Mouse (Mus musculus): ENCODE measurements around the gene Prdm5.

Prdm5 gene

GRCm38 (mm10) chr6:65778861-65779688 is at the start of gene Prdm5:
Gene Prdm5, plus strand, starts transcription at chr6:65778988.
- in situ Hi-C loops (cut with MboI; ENCODE audit: low pct_unique_long_range_greater_than_20kb in 1 of 2, low sequenced_read_pairs in 2 of 2, unreplicated experiment in 1 of 2) = no loop called here

GRCm38 (mm10) chr6:65739442-65739841 is 39.3 kb upstream of the Prdm5 start:
- in situ Hi-C loops (cut with MboI; ENCODE audit: low pct_unique_long_range_greater_than_20kb in 1 of 2, low sequenced_read_pairs in 2 of 2, unreplicated experiment in 1 of 2) = no loop called here

GRCm38 (mm10) chr6:65743144-65743870 is 35.5 kb upstream of the Prdm5 start:
- in situ Hi-C loops (cut with MboI; ENCODE audit: low pct_unique_long_range_greater_than_20kb in 1 of 2, low sequenced_read_pairs in 2 of 2, unreplicated experiment in 1 of 2) = no loop called here

- in situ Hi-C loops (cut with MboI; ENCODE audit: low pct_unique_long_range_greater_than_20kb in 1 of 2, low sequenced_read_pairs in 2 of 2, unreplicated experiment in 1 of 2) = no loop called here
Measured at GRCm38 (mm10) chr6:65743871-65744202, 35.0 kb upstream of the Prdm5 start.

GRCm38 (mm10) chr6:65758214-65758613 is 20.6 kb upstream of the Prdm5 start:
- in situ Hi-C loops (cut with MboI; ENCODE audit: low pct_unique_long_range_greater_than_20kb in 1 of 2, low sequenced_read_pairs in 2 of 2, unreplicated experiment in 1 of 2) = no loop called here

- in situ Hi-C loops (cut with MboI; ENCODE audit: low pct_unique_long_range_greater_than_20kb in 1 of 2, low sequenced_read_pairs in 2 of 2, unreplicated experiment in 1 of 2) = no loop called here
Measured at GRCm38 (mm10) chr6:65759174-65759573, 19.6 kb upstream of the Prdm5 start.

GRCm38 (mm10) chr6:65760073-65760472 is 18.7 kb upstream of the Prdm5 start:
- in situ Hi-C loops (cut with MboI; ENCODE audit: low pct_unique_long_range_greater_than_20kb in 1 of 2, low sequenced_read_pairs in 2 of 2, unreplicated experiment in 1 of 2) = no loop called here

- in situ Hi-C loops (cut with MboI; ENCODE audit: low pct_unique_long_range_greater_than_20kb in 1 of 2, low sequenced_read_pairs in 2 of 2, unreplicated experiment in 1 of 2) = no loop called here
Measured at GRCm38 (mm10) chr6:65764459-65764858, 14.3 kb upstream of the Prdm5 start.

GRCm38 (mm10) chr6:65765057-65765456 is 13.7 kb upstream of the Prdm5 start:
- in situ Hi-C loops (cut with MboI; ENCODE audit: low pct_unique_long_range_greater_than_20kb in 1 of 2, low sequenced_read_pairs in 2 of 2, unreplicated experiment in 1 of 2) = no loop called here

- in situ Hi-C loops (cut with MboI; ENCODE audit: low pct_unique_long_range_greater_than_20kb in 1 of 2, low sequenced_read_pairs in 2 of 2, unreplicated experiment in 1 of 2) = no loop called here
Measured at GRCm38 (mm10) chr6:65765752-65766397, 12.9 kb upstream of the Prdm5 start.

GRCm38 (mm10) chr6:65767911-65768310 is 10.9 kb upstream of the Prdm5 start:
- in situ Hi-C loops (cut with MboI; ENCODE audit: low pct_unique_long_range_greater_than_20kb in 1 of 2, low sequenced_read_pairs in 2 of 2, unreplicated experiment in 1 of 2) = no loop called here

- in situ Hi-C loops (cut with MboI; ENCODE audit: low pct_unique_long_range_greater_than_20kb in 1 of 2, low sequenced_read_pairs in 2 of 2, unreplicated experiment in 1 of 2) = no loop called here
Measured at GRCm38 (mm10) chr6:65773566-65773965, 5.2 kb upstream of the Prdm5 start.

GRCm38 (mm10) chr6:65779689-65780233 is 973 bp downstream of the Prdm5 start:
- in situ Hi-C loops (cut with MboI; ENCODE audit: low pct_unique_long_range_greater_than_20kb in 1 of 2, low sequenced_read_pairs in 2 of 2, unreplicated experiment in 1 of 2) = no loop called here

- in situ Hi-C loops (cut with MboI; ENCODE audit: low pct_unique_long_range_greater_than_20kb in 1 of 2, low sequenced_read_pairs in 2 of 2, unreplicated experiment in 1 of 2) = no loop called here
Measured at GRCm38 (mm10) chr6:65781441-65781840, 2.7 kb downstream of the Prdm5 start.

GRCm38 (mm10) chr6:65783670-65784069 is 4.9 kb downstream of the Prdm5 start:
- in situ Hi-C loops (cut with MboI; ENCODE audit: low pct_unique_long_range_greater_than_20kb in 1 of 2, low sequenced_read_pairs in 2 of 2, unreplicated experiment in 1 of 2) = no loop called here

GRCm38 (mm10) chr6:65792923-65793322 is 14.1 kb downstream of the Prdm5 start:
- in situ Hi-C loops (cut with MboI; ENCODE audit: low pct_unique_long_range_greater_than_20kb in 1 of 2, low sequenced_read_pairs in 2 of 2, unreplicated experiment in 1 of 2) = no loop called here

- in situ Hi-C loops (cut with MboI; ENCODE audit: low pct_unique_long_range_greater_than_20kb in 1 of 2, low sequenced_read_pairs in 2 of 2, unreplicated experiment in 1 of 2) = no loop called here
Measured at GRCm38 (mm10) chr6:65796552-65796951, 17.8 kb downstream of the Prdm5 start.

GRCm38 (mm10) chr6:65797276-65797675 is 18.5 kb downstream of the Prdm5 start:
- in situ Hi-C loops (cut with MboI; ENCODE audit: low pct_unique_long_range_greater_than_20kb in 1 of 2, low sequenced_read_pairs in 2 of 2, unreplicated experiment in 1 of 2) = no loop called here

- in situ Hi-C loops (cut with MboI; ENCODE audit: low pct_unique_long_range_greater_than_20kb in 1 of 2, low sequenced_read_pairs in 2 of 2, unreplicated experiment in 1 of 2) = no loop called here
Measured at GRCm38 (mm10) chr6:65798390-65798789, 19.6 kb downstream of the Prdm5 start.
